Mouse (Mus musculus) left cerebral cortex, adult 9 months (tissue): ENCODE data around the gene Polr3h.
"Not testable (repeated sequence)": the region's sequence is repeated elsewhere in the genome, so short reads cannot be mapped to it uniquely, and the experiment has no call there.

Experiments
- DNase-seq, 2 experiments: peaks; one replicate each; pipeline ENCODE4 v3.0.0; 2022; ENCODE audit warnings: low spot score in 2 of 2

The Polr3h gene

DNA sequence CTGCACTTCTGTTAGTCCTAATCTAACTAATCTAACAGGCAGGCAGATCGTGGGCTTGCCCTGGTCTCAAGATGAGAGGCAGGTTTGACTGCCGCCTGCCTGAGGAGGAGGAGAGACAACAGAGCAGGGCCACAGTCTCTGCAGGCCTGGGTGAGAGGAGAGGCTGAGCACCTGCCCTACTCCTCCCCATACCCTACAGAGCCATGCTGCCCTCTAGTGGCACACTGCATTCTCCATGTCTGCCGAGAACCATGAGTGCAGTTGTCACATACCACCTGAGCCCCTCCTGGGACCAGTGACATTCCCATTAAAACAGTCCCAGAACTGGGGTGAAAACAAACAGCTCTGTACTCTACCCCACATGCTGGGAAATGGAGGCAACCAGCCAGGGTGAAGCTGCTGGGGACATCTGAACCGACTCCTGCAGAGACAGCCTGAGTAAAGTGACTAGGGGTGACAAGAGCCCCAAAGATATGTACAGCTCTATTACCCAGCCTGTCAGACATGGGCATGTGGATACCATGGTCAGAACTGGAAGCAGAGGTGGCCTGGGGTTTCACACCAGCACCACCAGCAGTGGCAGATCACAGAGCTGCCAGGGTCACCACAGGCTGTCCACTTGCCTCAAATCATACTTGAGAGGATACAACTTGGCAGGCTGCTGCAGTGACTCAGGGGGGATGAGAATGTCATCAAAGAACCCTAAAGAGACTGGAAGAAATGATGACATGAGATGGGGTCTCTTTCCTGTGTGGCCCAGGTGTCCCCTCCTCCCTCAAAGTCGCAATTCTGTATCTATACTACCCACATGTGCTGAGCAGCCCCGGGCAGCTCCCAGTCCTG is 8.2 kb downstream of the Polr3h start:
- DNase-seq, result peak in 1 of 2 experiments; percentile 74

DNA sequence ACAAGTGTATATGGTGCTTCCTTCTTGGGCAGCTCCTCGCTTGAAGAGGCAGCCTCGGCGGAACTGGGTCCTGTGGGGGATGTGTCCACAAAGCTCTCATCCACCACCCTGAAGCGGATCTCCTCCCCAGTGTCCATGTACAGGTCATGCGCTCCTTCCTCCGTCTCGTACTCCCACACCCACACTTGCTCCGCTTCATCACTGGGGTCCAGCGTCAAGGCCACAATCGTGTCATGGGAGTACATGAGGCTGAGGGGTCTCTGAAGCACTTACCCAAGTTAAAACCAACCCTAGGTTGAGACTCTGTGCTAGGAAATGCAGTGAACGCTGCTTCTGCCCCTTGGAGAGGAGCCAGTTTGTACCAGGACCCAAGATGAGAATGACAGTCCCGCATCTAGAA is 8.8 kb downstream of the Polr3h start:
- DNase-seq, result no peak

DNA sequence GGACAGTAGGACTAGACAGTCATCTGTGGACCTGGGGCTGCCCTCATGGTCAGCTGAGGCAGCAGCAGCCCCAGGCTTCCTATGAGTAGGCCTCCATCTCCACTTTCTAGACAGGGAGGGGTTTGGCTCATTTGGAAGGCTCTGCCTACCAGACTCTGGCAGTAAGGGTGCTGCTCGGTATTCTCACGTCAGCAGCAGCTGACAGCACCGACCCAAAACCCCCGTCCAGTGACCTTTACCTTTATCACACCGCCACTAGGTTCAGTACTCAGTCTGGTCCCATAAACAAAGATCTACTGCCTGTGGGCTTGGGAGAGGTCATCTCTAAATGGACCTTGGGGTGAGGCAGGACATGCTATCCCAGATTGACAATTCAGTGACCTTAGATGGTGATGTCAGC is 10.4 kb downstream of the Polr3h start:
- no peak for DNase-seq

DNA sequence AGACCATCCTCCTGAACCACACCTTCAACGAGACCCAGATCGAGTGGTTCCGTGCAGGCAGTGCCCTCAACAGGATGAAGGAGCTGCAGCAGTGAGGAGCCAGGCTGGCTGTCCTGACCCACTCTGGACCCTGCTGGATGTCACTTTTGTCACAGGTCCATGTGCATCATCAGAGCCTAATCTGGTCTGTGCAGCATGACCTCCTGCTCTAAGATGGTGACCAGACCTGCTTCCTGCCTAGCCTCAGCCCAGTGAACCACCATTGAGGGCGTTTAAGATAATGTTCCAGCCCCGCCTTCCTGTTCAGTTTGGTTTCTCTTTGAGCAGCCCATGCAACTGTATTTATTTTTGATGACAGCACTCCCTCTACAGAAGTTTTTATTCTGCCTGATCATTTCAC is 11.4 kb downstream of the Polr3h start:
- DNase-seq, result no peak

DNA sequence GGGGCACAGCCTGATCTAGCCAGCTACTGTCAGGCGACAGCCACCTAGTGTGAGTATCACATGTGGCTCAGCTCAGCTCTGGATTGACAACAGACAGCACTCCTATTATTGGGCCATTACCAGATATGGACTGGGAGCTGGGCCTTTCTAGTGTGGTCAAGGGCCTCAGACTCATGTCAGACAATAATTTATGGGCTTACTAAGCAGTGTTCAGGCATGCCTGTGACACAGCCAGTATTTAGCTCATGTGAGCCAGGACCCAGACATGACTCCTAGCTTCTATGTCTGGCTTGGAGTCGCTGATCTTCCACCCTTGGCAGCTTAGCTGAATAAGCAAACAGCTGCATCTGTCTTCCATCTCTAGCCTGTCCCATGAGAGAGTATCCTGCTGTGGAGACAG is 13.5 kb downstream of the Polr3h start:
- DNase-seq, result no peak

DNA sequence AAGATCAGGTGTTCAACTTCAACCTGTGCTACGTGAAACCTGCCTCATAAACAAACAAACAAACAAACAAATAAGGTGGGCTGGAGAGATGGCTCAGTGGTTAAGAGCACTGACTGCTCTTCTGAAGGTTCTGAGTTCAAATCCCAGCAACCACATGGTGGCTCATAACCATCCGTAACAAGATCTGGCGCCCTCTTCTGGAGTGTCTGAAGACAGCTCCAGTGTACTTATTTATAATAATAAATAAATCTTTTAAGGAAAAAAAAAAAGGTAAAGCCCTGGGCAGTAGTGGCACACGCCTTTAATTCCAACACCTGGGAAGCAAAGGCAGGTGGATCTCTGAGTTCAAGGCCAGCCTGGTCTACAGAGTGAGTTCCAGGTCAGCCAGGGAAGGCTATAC is 17.3 kb downstream of the Polr3h start:
- DNase-seq, result not testable (repeated sequence)

DNA sequence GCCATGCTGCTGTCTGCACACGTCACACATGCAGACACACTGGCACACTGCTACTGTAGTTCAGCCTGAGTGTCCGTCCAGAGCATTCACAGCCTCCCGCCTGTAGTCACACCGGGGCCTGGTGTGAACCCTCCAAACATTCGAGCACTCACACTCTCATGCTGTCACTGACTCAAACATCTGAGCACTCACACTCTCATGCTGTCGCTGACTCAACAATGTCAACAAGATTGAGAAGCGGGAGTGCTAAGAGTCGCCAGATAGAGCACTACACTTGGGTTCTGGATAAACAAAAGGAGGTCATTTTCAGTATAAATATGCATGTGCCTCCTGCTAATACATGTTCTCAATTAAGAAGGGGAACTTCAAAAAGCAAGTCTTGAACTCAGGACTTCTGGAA is 18.1 kb downstream of the Polr3h start:
- DNase-seq, result no peak

DNA sequence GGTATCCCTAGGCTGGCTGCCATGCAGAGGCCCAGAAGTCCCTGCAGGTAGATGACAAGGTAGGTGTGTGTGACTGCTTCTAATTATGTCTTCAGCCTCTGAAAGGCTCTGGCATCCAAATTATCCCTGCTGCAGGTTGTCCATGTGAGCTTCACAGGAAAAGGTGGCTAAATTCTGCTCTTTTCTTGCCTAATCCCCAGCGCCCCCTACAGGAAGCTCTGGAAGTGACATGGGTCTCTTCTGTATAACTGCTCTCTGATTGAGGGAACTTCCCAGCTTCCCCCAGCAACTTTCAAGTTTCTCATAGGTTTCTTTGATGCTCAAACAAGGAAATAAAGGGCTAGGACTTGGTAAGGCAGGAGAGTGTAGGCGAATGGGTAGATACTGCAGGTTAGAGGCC is 21.1 kb downstream of the Polr3h start:
- peak in 1 of 2 experiments; percentile 86 for DNase-seq

DNA sequence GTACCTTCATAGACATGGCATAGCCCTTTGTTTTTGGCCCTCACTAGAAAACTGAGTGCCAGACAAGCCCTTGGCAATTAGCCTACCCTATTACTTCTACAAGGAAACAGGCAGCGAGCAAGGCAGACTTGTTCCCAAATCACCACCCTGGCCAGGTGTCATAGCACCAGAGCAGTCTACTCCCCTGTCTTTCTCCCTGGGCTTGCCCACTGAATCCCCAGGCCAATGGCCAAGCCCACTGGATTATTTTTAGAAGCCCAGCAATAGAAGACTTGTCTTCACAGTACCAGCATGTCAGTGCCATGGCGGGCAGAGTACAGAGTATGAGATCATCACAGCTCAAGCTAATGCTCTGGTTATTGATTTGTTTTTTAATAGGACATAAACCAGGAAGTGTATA is 27.3 kb downstream of the Polr3h start:
- no peak for DNase-seq

DNA sequence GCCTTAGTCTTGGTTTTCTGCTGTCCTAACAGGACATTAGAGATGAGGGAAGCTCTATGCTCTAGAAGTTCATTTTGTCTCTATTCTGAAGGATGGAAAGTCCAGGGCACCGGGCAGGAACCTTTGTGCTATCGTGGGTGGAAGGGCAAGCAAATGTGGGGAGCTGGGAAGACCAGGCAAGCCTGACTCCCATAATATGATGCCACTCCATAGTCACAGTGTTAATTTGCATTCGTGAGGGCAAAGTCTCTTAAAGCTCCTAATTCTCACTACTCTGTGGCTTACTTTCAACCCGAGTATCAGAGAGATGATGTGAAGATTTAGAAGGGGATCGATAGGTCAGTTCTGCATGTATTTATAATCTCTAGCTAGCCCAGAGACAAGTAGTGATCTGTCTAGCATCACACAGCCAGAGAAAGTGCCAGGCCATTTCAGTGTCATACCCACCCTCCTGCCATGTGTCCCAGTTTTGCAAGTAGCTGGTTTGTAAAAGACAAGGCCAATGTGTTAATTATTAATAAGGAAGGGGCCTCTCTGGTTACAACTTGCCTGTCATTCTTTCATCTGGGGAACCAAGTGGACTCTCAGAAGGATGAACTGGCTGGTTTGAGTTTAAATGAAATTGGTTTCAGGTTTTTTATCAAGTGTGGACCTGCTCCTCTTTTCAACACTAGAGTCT is 28.3 kb downstream of the Polr3h start:
- no peak for DNase-seq

DNA sequence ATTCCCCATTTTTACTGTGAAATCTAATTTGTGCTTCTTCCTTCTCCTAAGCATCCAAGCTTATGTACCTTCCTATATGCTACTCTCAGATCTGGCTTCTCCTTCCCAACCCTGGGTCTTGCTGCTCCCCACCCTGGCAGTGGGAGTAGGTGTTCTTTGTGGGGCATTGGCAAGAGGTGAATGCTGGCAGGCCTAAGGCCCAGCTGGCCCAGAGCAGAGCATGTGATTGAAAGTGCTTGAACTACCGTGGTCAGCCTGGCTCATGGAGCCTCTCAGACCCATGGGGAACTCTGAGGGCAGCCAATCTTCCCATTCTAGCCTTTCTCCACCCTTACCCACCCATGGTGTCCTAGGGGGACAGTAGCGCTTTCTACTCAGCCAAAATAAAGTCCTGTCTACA is 29.6 kb downstream of the Polr3h start:
- no peak for DNase-seq

DNA sequence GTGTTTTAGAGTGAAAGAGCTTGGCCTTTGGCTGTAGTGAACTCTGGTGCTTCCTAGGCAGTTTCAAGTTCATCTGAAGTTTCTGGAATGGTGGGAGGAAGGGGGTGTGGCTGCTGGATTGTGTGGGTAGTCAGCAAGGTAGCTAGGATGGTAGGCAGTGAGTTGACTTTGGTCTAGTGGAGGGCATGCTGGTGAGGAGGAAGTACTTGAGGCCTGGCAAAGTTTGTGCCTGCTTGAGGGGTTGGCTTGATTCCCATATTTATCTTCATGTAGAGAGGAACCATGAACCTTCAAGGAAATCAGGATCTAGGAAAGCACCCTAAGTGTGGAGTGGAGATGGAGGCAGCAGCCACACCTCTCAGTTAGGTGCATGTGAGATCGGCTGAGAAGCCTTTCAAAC is 32.0 kb downstream of the Polr3h start:
- DNase-seq, result no peak

DNA sequence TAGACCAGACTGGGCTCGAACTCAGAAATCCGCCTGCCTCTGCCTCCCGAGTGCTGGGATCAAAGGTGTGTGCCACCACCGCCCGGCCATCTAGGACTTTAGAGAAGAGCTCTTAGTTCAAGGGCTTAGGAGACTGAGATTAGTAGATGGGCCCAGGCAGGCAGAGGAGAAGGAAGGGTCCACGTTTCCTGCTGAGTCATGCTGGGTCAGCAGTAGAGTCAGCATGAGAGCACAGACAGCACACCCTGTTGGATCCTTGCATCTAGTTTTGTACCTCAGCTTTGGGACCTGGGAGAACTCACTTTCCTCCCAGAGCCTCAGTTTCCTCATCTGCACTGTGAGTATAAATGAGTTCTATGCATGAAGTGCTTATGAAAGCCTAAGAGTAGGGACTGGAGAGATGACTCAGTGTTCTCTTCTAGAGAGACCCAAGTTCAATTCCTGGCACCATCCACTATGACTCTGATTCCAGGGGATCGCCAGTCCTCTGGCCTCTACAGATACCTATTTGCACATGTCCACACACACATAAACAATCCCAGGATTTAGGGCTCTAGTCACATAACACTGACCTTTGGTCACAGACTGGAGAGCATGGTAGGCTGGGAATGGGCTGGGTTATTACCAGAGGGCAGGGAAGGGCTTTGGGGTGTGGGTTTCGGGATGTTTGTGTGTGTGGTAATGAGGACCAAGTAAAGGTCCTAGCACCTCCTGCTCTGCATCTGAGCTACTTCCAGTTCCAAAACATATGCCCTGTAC is 34.0 kb downstream of the Polr3h start:
- DNase-seq, result no peak

DNA sequence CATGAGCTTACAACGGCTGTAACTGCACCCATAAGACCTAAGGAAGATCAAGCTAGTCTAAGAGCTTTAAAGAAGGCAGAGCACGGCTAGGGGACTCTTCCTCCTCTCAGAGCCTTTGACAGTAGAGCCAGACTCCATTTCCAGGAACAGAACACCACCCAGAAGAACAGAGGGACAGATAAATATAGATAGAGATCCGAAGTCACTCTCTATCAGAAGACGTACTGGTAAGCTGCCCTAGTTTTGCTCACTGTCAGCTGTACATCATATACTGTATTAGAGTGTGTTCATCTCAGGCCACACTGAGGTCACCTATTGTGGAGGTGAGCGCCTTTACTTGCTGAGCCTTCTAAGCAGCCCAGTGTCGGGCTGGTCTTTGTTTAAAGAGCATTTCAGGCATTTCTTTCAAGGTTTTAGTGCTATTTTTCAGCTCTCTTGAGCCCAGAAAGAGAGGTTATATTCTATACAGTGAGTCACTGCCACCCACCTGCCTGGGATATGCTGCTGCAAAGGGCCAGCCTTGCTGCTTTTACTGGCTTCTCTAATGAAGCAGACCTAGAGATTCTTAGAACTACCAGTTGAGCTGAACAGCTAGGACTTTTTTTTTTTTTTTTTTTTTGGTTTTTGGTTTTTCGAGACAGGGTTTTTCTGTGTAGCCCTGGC is 34.8 kb downstream of the Polr3h start:
- peak; percentile 59 to 76 for DNase-seq

DNA sequence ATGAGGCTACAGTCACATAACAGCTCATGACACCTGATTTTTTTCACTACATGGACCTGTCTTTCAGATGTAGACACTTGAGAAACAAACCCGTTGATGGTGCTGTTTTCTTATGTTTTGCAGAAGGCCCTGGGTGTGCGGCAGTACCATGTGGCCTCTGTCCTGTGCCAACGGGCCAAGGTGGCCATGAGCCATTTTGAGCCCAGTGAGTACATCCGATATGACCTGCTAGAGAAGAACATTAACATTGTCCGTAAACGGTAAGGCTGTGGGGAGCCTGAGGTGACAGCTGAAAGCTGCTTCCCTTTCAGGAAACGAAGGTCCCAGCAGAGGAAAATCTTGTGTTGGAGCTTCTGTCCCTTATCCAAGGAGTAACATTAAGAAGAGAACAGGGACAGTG is 36.9 kb downstream of the Polr3h start:
- no peak for DNase-seq

DNA sequence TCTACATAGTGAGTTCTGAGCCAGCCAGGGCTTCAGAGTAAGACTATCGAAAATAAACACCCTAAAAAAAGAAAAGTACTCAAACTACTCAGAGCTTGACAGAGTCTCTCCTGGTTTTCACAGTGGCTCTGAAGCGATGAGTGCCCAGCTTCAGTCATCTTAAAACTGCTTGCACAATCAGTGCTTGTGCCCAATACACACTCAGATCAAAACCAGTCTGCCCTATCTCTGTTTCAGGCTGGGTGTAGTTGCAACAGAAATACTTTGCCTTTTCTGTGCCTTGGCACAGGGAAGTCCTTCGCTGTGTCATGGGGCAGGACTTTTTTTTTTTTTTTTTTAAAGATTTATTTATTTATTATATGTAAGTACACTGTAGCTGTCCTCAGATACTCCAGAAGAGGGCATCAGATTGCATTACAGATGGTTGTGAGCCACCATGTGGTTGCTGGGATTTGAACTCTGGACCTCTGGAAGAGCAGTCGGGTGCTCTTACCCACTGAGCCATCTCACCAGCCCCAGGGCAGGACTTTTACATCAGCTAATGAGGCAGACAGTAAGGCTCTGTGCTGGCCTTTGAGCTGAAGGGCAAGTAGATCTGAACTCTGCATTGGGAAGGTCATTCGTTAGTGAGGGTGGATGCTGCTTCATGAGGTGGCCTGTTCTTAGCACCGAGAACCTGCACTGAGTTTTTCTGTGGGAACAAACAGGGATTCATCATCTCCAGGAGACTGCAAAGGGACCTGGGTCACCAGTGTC is 39.1 kb downstream of the Polr3h start:
- DNase-seq, result no peak

DNA sequence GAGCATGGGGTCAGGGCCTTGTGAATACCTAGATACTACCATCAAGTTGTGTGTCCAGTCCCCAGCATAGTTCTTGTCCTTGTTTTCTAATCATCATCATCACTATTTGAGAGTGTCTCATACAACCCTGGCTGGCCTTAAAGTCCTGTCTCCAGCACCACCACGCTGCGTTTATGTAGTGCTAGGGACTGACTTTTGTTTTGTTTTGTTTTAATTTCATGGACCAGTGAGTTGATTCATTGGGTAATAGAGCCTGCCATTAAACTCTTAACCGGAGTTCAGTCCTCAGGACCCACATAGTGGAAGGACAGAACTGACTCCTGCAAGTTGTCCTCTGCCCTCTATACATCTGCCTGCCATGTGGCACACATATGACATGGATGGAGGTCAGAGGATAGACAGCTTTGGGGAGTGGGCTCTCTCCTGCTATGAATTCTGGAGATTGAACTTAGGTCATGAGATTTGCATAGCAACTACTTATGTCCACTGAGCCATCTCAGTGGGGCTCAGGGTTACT is 40.6 kb downstream of the Polr3h start:
- DNase-seq, result no peak

DNA sequence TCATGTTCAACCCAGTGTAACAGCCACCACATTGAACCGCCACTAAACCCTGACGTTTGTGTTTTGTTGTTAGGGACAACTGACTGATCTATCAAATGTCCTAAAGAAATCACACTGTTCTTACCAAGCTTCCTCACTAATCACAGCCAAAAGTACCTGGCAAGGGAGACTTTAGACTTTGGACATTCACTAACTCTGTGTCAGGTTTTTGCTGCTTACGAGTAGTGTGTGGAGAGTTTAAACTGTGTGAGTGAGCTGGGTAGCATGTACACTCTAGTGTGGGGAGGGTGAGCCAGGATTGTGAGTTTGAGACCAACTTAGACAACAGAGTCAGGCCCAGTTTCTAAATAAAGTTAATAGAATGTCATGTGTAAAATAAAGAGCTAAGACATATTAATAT is 43.7 kb downstream of the Polr3h start:
- DNase-seq, result no peak

DNA sequence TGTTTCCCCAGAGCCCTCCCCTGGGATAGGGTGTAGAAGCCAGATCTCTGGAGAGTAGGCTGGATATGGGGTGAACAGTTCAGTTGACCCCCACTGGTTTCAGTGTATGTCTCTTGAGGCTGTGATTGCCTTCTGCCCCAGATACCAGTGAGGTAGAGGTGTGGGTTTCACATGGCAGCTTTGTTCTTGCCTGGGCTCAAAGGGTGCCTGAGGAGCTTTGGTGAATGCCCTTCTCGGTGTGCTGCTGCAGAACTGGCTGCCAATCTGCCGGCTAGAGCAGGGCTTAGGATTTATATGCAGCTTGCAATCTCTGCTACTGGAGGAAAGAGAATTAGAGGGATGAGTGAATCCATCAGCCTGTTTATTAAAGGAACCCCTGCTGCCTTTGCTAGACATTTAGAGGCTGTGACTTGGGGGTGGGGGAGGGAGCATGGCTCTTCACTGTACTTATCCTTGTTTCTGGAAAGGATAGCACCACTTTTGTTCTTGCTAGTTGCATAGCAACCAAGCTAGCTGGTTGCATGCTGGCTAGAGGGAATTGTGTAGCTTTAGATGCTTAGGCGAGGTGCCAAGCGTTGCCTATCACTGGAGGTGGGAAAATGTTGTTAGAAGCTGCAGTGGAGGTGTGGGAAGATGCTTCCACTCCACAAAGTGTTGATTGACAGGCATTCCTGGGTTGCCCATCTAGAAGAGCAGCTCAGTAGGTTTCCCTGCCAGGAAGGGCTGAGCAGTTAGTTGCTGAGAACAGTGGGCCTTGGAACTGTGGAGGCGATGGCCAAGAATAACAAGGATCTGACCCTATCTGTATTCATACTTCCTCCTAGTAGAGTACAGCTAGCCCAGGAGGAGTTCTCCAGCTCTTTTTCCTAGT is 46.3 kb downstream of the Polr3h start:
- DNase-seq, result peak; percentile 83 to 89
